In genomic region chr15:80977620-80978334, GRCm38 (mm10) we compare ENCODE assay signal across 7 mouse cellular contexts. TPM values are rescaled to one million over a fixed set of nuclear protein-coding genes. Genes with fewer than 3 reads are reported as not detected.
DNase-seq lines count a peak whose midpoint lies in the region; ATAC-seq and TF ChIP-seq lines count a peak whose summit lies in the region.

Sgsm3 (plus strand) TSS chr15:80977765.

- TF ChIP-seq CTCF in kidney, adult 2 months (conservative IDR thresholded peaks at IDR 0.05; ENCODE audit: insufficient read depth, insufficient read length, low read depth, low read length): no peak
- TF ChIP-seq CTCF in spleen, adult 2 months (IDR thresholded peaks at IDR 0.05; ENCODE audit: extremely low read depth, insufficient read depth, insufficient read length, insufficient replicate concordance): no peak

- TF ChIP-seq POLR2A in kidney, adult 2 months (IDR thresholded peaks at IDR 0.05; ENCODE audit: low read depth, low read length): peak; percentile 23
- TF ChIP-seq POLR2A in spleen, adult 2 months (IDR thresholded peaks at IDR 0.05; ENCODE audit: low read depth, low read length): no peak

- H3K27me3 ChIP-seq in embryonic facial prominence, embryonic 12.5 days: no peaks in the 10 kb centered on the region
- no peaks in the 10 kb centered on the region for H3K27me3 ChIP-seq in kidney, adult 2 months (replicated peaks; ENCODE audit: control insufficient read depth, insufficient read depth, low read length)
- H3K27me3 ChIP-seq in limb, embryonic 12.5 days: no peaks in the 10 kb centered on the region
- H3K27me3 ChIP-seq in midbrain, embryonic 15.5 days (replicated peaks): no peaks in the 10 kb centered on the region
- no peaks in the 10 kb centered on the region for H3K27me3 ChIP-seq in spleen, adult 2 months (ENCODE audit: control insufficient read depth, insufficient read depth, low read length)

- peak within 1 kb of the TSS; percentile 91 for H3K4me2 ChIP-seq in embryonic facial prominence, embryonic 12.5 days (replicated peaks)
- H3K4me2 ChIP-seq in limb, embryonic 12.5 days: peak within 1 kb of the TSS; percentile 90
- peak within 1 kb of the TSS; percentile 76 for H3K4me2 ChIP-seq in midbrain, embryonic 15.5 days

- no peak within 1 kb of the TSS for H3K27ac ChIP-seq in embryonic facial prominence, embryonic 12.5 days
- no peak within 1 kb of the TSS for H3K27ac ChIP-seq in kidney, adult 2 months (ENCODE audit: insufficient read depth, low read depth, low read length)
- no peak within 1 kb of the TSS for H3K27ac ChIP-seq in limb, embryonic 12.5 days
- H3K27ac ChIP-seq in midbrain, embryonic 15.5 days: peak within 1 kb of the TSS; percentile 75
- 0 out of 2 replicates have a peak within 1 kb of the TSS, but pooled peaks have one; percentile 20 for H3K27ac ChIP-seq in spleen, adult 2 months (ENCODE audit: insufficient read depth, low read length)

- H3K36me3 ChIP-seq in embryonic facial prominence, embryonic 12.5 days: no peaks in the 10 kb centered on the region
- H3K36me3 ChIP-seq in kidney, adult 2 months (ENCODE audit: control insufficient read depth, insufficient read depth, low read length): no peaks in the 10 kb centered on the region
- H3K36me3 ChIP-seq in limb, embryonic 12.5 days: no peaks in the 10 kb centered on the region
- H3K36me3 ChIP-seq in midbrain, embryonic 15.5 days (replicated peaks): no peaks in the 10 kb centered on the region
- no peaks in the 10 kb centered on the region for H3K36me3 ChIP-seq in spleen, adult 2 months (ENCODE audit: control insufficient read depth, insufficient read depth, low read length)

- WGBS in embryonic facial prominence, embryonic 12.5 days: under 1% methylated on average over 57 of the region's 67 CpGs
- WGBS in kidney, adult 2 months: under 1% methylated on average over 60 of the region's 67 CpGs
- 1% methylated on average over 66 of the region's 67 CpGs for WGBS in limb, embryonic 12.5 days
- under 1% methylated on average over 67 of the region's 67 CpGs for WGBS in midbrain, embryonic 15.5 days
- under 1% methylated on average over 58 of the region's 67 CpGs for WGBS in spleen, adult 2 months

- H3K9ac ChIP-seq in embryonic facial prominence, embryonic 12.5 days: peak within 1 kb of the TSS; percentile 66
- peak within 1 kb of the TSS; percentile 79 for H3K9ac ChIP-seq in limb, embryonic 12.5 days (replicated peaks)
- H3K9ac ChIP-seq in midbrain, embryonic 15.5 days: peak within 1 kb of the TSS; percentile 67

- no peaks in the 10 kb centered on the region for H3K4me1 ChIP-seq in embryonic facial prominence, embryonic 12.5 days
- H3K4me1 ChIP-seq in kidney, adult 2 months (ENCODE audit: control insufficient read depth, insufficient read depth, low read length): no peaks in the 10 kb centered on the region; the same call in 1 of the 2 replicates
- H3K4me1 ChIP-seq in limb, embryonic 12.5 days (replicated peaks): peaks cover 8% of the 10 kb centered on the region; the same call in 1 of the 2 replicates
- peaks cover 13% of the 10 kb centered on the region for H3K4me1 ChIP-seq in midbrain, embryonic 15.5 days
- H3K4me1 ChIP-seq in spleen, adult 2 months (ENCODE audit: control insufficient read depth, insufficient read depth, insufficient read length): no peaks in the 10 kb centered on the region; the same call in 1 of the 2 replicates

- peak; percentile 87 for DNase-seq in adrenal gland, postnatal 25 days
- DNase-seq in heart, adult 18-20 months: peak; percentile 87 to 89
- DNase-seq in kidney, adult 2 months: peak; percentile 92
- DNase-seq in spleen, adult 2 months (ENCODE audit: low read depth in 1 of 2, low spot score in 2 of 2): peak; percentile 51 to 84

- peak within 1 kb of the TSS; percentile 78 for H3K4me3 ChIP-seq in embryonic facial prominence, embryonic 12.5 days
- H3K4me3 ChIP-seq in kidney, adult 2 months (ENCODE audit: insufficient read depth, low read depth, low read length): peak within 1 kb of the TSS; percentile 91
- H3K4me3 ChIP-seq in limb, embryonic 12.5 days (replicated peaks): peak within 1 kb of the TSS; percentile 86
- H3K4me3 ChIP-seq in midbrain, embryonic 15.5 days: peak within 1 kb of the TSS; percentile 78
- H3K4me3 ChIP-seq in spleen, adult 2 months (ENCODE audit: extremely low read depth, insufficient read depth, insufficient read length): peak within 1 kb of the TSS; percentile 84

- no peaks in the 10 kb centered on the region for H3K9me3 ChIP-seq in embryonic facial prominence, embryonic 12.5 days
- H3K9me3 ChIP-seq in limb, embryonic 12.5 days: no peaks in the 10 kb centered on the region
- H3K9me3 ChIP-seq in midbrain, embryonic 15.5 days: no peaks in the 10 kb centered on the region

- ATAC-seq in embryonic facial prominence, embryonic 12.5 days (ENCODE audit: insufficient number of reproducible peaks, insufficient read depth, low FRiP score, low TSS enrichment): peak; percentile 88
- ATAC-seq in limb, embryonic 12.5 days (ENCODE audit: insufficient number of reproducible peaks, insufficient read depth, low FRiP score, low TSS enrichment, low read depth): peak; percentile 88
- ATAC-seq in midbrain, embryonic 15.5 days (replicated peaks): peak; percentile 97

RNA-seq across cellular contexts. Expression of gene Sgsm3, which starts in this region (rescaled TPM):
- total RNA-seq in adrenal gland, postnatal 25 days (2021): 19.6 and 22.3 TPM in 2 replicates
- polyA plus RNA-seq in embryonic facial prominence, embryonic 12.5 days (2016; fragmentation: Nextera tagmentation; extraction: Ambion mirVana): 29.4 and 31.7 TPM in 2 replicates
- 10 to 100 TPM; 13.2 to 13.3 TPM for total RNA-seq in heart, adult 18-20 months (2021)
- 20.0 and 25.1 TPM in 2 replicates for polyA plus RNA-seq in kidney, adult 2 months (2012; rRNA removed)
- polyA plus RNA-seq in limb, embryonic 12.5 days (2016; fragmentation: Nextera tagmentation; extraction: Ambion mirVana): 27.1 and 28.1 TPM in 2 replicates
- polyA plus RNA-seq in midbrain, embryonic 15.5 days (2015; fragmentation: Nextera tagmentation; extraction: Ambion mirVana): 82.5 and 82.6 TPM in 2 replicates
- polyA plus RNA-seq in spleen, adult 2 months (2012; rRNA removed): 12.6 and 13.8 TPM in 2 replicates

Comparison
In these comparisons a context has a peak if more than half of its experiments do, and no peak if none do; other contexts are left out.
1. H3K27ac ChIP-seq: peak in midbrain, embryonic 15.5 days (single experiment) and spleen, adult 2 months (single experiment); none in embryonic facial prominence, embryonic 12.5 days (single experiment), kidney, adult 2 months (single experiment) and limb, embryonic 12.5 days (single experiment).
2. Peak in every context shown above with its lines, with median percentiles within 50 percentile points of each other: DNase-seq, ATAC-seq, H3K4me2 ChIP-seq, H3K4me3 ChIP-seq and H3K9ac ChIP-seq.